Mouse (Mus musculus): ENCODE measurements around the gene Lsm4.

DNA sequence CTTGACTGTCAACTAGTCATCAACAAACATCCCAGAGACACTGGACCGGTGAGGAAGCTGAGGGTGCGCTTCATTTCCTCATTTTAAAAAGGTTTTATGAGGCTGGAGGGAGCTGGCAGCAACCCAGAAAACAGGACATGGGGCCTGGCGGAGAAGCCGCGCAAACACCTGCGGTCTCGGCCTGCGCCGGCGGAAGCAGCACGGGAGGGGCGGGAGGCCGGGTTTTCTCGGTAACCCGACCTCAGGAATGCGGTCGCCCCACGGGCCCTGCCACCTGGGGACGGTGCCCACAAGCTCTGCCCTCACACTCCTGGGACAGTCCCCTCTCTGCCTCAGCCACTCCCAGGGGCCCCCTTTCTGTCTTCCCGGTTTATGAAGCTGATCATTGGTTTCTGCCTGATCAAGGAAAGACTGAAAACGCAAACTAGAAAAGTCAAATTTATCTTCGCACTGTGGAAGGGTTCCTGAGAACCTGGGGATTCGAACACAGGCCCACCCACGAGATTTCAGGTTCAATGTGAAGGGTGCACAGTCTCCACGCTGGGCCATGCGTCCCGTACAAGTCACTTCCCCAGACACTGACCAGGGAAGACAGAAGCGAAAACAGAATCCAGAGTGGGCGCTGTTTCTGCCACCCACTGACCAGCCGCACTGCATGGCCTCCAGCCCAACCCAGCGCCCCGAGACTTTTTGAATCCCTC is 22.4 kb downstream of the Lsm4 start:
- TF ChIP-seq CTCF (IDR thresholded peaks at IDR 0.05; ENCODE audit: low read depth, low read length) (no peak), GATA1 (IDR thresholded peaks at IDR 0.05; ENCODE audit: borderline replicate concordance, low read length) (no peak)
